Comparison of ENCODE assay signal across 21 mouse cellular contexts in genomic region chr12:34334455-34335084, GRCm38 (mm10).
DNase-seq lines count a peak whose midpoint lies in the region; ATAC-seq and TF ChIP-seq lines count a peak whose summit lies in the region.
"Had no signal": no experiment of that assay in that cellular context is flagged by ENCODE, and none has a peak within 500 bp of the region (broad histone marks: within the 10 kb centered on the region; RNA-seq: fewer than 3 reads in every experiment).

No protein-coding gene starts in this region.

- no peaks in the 10 kb centered on the region for H3K9me3 ChIP-seq in forebrain, embryonic 14.5 days (replicated peaks; ENCODE audit: control insufficient read depth, low read length)
- no peaks in the 10 kb centered on the region for H3K9me3 ChIP-seq in forebrain, embryonic 10.5 days
- no peaks in the 10 kb centered on the region for H3K9me3 ChIP-seq in intestine, postnatal 0 days (ENCODE audit: control insufficient read depth)
- H3K9me3 ChIP-seq in intestine, embryonic 15.5 days: no peaks in the 10 kb centered on the region
- H3K9me3 ChIP-seq: embryonic facial prominence, embryonic 13.5 days had no signal

- H3K4me3 ChIP-seq in forebrain, embryonic 14.5 days (ENCODE audit: low read depth, low read length): no peak overlapping the region
- H3K4me3 ChIP-seq in forebrain, embryonic 10.5 days: no peak overlapping the region
- no peak overlapping the region for H3K4me3 ChIP-seq in intestine, postnatal 0 days (ENCODE audit: low read depth, low read length)
- H3K4me3 ChIP-seq in intestine, embryonic 15.5 days (replicated peaks): no peak overlapping the region
- H3K4me3 ChIP-seq: embryonic facial prominence, embryonic 13.5 days; myocyte had no signal

- peak; percentile 4 for DNase-seq in forebrain, embryonic 14.5 days (ENCODE audit: low spot score)
- DNase-seq in forebrain, embryonic 10.5 days (ENCODE audit: extremely low spot score, low spot score): no peak
- peak; percentile 37 for DNase-seq in 3T3-L1 (ENCODE audit: low read depth, low spot score)
- DNase-seq in brain, adult 2 months (ENCODE audit: low read depth, low spot score): peak; percentile 21
- DNase-seq in right cerebral cortex, postnatal 4 days: no peak
- DNase-seq in right cerebral cortex, postnatal 14 days: no peak
- DNase-seq: adrenal gland, postnatal 25 days; cerebellum, postnatal 10 days; gastrocnemius, postnatal 25 days; kidney, postnatal 10 days; liver; lung, embryonic 14.5 days; right cerebral cortex, postnatal 25 days; thymus, adult 18-20 months had no signal

- peak; percentile 24; the same call in 1 of the 2 replicates for TF ChIP-seq CTCF in intestine, postnatal 0 days (IDR thresholded peaks at IDR 0.05; ENCODE audit: low read depth)

- H3K27ac ChIP-seq in forebrain, embryonic 14.5 days (ENCODE audit: low read depth, low read length): no peak overlapping the region
- H3K27ac ChIP-seq in forebrain, embryonic 10.5 days: no peak overlapping the region
- no peak overlapping the region for H3K27ac ChIP-seq in intestine, postnatal 0 days (ENCODE audit: low read depth, low read length)
- no peak overlapping the region for H3K27ac ChIP-seq in intestine, embryonic 15.5 days
- H3K27ac ChIP-seq: embryonic facial prominence, embryonic 13.5 days had no signal

- WGBS in forebrain, embryonic 14.5 days: 85% methylated on average over 4 of the region's 4 CpGs
- WGBS in forebrain, embryonic 10.5 days: 87% methylated on average over 4 of the region's 4 CpGs
- WGBS in intestine, postnatal 0 days: 62% methylated on average over 4 of the region's 4 CpGs
- WGBS in intestine, embryonic 15.5 days: 68% methylated on average over 4 of the region's 4 CpGs

- no peak overlapping the region for H3K4me2 ChIP-seq in forebrain, embryonic 14.5 days (ENCODE audit: low read length)
- H3K4me2 ChIP-seq in intestine, postnatal 0 days (replicated peaks; ENCODE audit: low read depth): no peak overlapping the region
- no peak overlapping the region for H3K4me2 ChIP-seq in intestine, embryonic 15.5 days (replicated peaks)
- H3K4me2 ChIP-seq: embryonic facial prominence, embryonic 13.5 days; heart, embryonic 11.5 days; lung, embryonic 14.5 days had no signal

- ATAC-seq in forebrain, embryonic 14.5 days: no peak
- no peak for ATAC-seq in intestine, postnatal 0 days
- ATAC-seq in intestine, embryonic 15.5 days: no peak
- ATAC-seq: intestine, embryonic 16.5 days had no signal

- no peaks in the 10 kb centered on the region for H3K36me3 ChIP-seq in forebrain, embryonic 14.5 days (ENCODE audit: control insufficient read depth, insufficient read depth, low read length)
- no peaks in the 10 kb centered on the region for H3K36me3 ChIP-seq in forebrain, embryonic 10.5 days (replicated peaks)
- H3K36me3 ChIP-seq in intestine, postnatal 0 days (ENCODE audit: control insufficient read depth, insufficient read depth): no peaks in the 10 kb centered on the region
- no peaks in the 10 kb centered on the region for H3K36me3 ChIP-seq in intestine, embryonic 15.5 days
- H3K36me3 ChIP-seq: embryonic facial prominence, embryonic 13.5 days; G1E had no signal

- no peak overlapping the region for H3K9ac ChIP-seq in forebrain, embryonic 14.5 days (ENCODE audit: low read length)
- H3K9ac ChIP-seq in intestine, postnatal 0 days (ENCODE audit: low read depth, low read length): no peak overlapping the region
- H3K9ac ChIP-seq in intestine, embryonic 15.5 days: no peak overlapping the region
- H3K9ac ChIP-seq: embryonic facial prominence, embryonic 13.5 days; lung, embryonic 14.5 days had no signal

- H3K4me1 ChIP-seq in forebrain, embryonic 14.5 days (ENCODE audit: control insufficient read depth, insufficient read depth, low read length): no peaks in the 10 kb centered on the region
- H3K4me1 ChIP-seq in forebrain, embryonic 10.5 days: 0 out of 2 replicates have a peak, but pooled peaks cover 3% of the 10 kb centered on the region
- no peaks in the 10 kb centered on the region for H3K4me1 ChIP-seq in intestine, postnatal 0 days (replicated peaks; ENCODE audit: control insufficient read depth, insufficient read depth, low read length)
- no peaks in the 10 kb centered on the region for H3K4me1 ChIP-seq in intestine, embryonic 15.5 days (replicated peaks)

- no peaks in the 10 kb centered on the region for H3K27me3 ChIP-seq in forebrain, embryonic 14.5 days (replicated peaks; ENCODE audit: control insufficient read depth, insufficient read depth, low read length)
- H3K27me3 ChIP-seq in forebrain, embryonic 10.5 days (ENCODE audit: poor library complexity, severe bottlenecking): no peaks in the 10 kb centered on the region
- H3K27me3 ChIP-seq in intestine, postnatal 0 days (replicated peaks; ENCODE audit: control insufficient read depth, insufficient read depth, low read length): no peaks in the 10 kb centered on the region
- no peaks in the 10 kb centered on the region for H3K27me3 ChIP-seq in intestine, embryonic 15.5 days (replicated peaks)
- H3K27me3 ChIP-seq: embryonic facial prominence, embryonic 13.5 days had no signal

Comparison
In these comparisons a context has a peak if more than half of its experiments do, and no peak if none do; other contexts are left out.
1. DNase-seq: peak in forebrain, embryonic 14.5 days (single experiment), 3T3-L1 (single experiment) and brain, adult 2 months (single experiment); none in forebrain, embryonic 10.5 days (single experiment), right cerebral cortex, postnatal 4 days (single experiment) and right cerebral cortex, postnatal 14 days (single experiment).